Mouse (Mus musculus): ENCODE data around the gene Insr. TPM values are rescaled to one million over a fixed set of nuclear protein-coding genes. Genes with fewer than 3 reads are reported as not detected.
"Not testable (repeated sequence)": the region's sequence is repeated elsewhere in the genome, so short reads cannot be mapped to it uniquely, and the experiment has no call there.

Gene Insr
- total RNA-seq (2021): 10 to 100 TPM; 59.8 to 61.2 TPM

DNA sequence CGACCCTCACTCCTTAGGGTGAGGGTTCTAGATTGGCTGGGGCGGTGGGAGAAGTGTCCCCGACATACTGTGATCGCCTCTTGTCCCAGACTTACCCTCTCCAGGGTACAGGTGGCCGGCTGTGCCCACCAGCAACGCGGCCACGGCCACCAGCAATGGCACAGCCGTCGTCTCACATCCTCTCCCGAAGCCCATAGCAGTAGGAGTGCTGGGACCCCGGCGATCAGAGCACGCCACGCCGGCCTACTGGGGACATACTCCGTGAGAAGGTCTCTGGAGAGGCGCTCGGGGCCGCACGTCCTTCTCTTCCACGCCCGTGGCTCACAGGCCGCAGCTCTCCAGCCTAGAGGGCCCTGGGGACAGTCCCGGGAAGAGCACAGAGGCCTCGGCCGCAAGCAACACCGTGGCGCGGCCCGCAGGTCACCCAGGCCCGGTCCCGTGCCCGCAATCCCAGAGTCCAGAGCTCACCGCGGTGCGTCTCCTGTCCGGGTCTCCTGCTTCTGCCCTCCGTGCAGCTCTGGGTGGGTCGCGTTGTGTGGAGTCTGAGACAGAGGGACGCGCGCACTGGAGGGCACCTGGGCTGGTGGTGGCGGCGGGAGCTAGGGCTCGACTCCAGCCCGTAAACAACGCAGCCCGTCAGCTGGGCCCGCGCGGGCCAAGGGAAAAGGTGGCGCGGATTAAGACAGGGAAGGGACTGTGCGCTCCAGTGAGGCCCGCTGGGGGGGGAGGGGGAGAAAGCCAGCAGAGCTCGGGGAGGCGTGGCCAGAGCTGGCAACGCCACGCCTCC lies at the start of gene Insr:
Insr (minus strand) TSS at position 684 of the 787 bp plus-strand sequence.
- intact Hi-C loops (cut with DNase I): loop anchor here (2.0 kb wide), 1 partner anchor 58 kb away; no protein-coding TSS in a partner anchor

DNA sequence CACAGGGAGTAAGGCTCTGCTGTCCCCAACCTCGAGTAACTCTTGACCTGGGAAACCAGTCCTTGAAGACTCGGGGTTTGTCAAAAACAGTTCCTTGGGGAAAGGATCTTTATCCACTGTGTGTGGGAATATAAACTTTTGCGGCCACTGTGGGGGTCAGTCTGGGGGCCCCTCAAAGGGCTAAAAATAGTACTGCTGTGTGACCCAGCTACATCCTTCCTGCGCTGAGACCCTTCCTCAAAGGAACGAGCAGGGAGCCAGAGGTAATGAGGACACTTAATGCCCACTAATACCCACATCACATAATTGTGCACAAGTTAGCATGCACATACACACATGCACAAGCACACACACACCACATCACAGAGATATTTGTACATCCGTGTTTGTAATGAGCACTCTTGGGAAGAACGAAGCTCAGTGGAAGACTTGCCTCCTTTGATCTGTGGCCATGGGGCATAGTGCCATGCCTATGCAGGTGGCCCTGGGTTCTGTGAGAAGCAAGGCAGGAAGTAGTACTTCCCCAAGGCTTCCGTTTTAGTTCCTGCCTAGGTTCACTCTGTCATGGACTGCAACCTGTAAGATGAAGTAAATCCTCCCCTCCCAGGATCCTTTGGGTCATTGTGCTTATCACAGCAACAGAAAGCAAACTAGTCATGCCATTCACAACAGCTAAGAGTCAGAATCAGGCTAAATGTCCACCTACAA lies 48.3 kb upstream of the Insr start:
- intact Hi-C loops (cut with DNase I): no loop called here
- DNase-seq: no peak

More for the DNA sequence above, at the start of gene Insr:
- DNase-seq: peak; percentile 94

DNA sequence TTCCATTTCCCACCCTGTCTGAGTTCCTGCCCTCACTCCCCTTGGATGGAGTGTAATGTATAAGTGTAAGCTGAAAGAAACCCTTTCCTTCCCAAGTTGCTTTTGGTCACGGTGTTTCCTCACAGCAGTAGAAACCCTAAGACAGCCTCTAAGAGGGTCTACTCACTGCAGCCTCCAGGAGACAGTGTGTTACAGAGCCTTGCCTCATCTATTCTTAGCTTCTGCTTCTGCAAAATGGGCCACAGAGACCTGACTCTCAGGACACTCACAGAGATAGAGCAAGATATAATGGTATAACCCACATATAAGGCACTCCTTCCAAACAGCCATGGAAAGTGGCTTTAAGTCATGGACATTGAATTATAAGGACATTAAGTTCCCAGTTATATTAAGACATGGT lies 47.6 kb upstream of the Insr start:
- intact Hi-C loops (cut with DNase I): no loop called here
- no peak for DNase-seq

DNA sequence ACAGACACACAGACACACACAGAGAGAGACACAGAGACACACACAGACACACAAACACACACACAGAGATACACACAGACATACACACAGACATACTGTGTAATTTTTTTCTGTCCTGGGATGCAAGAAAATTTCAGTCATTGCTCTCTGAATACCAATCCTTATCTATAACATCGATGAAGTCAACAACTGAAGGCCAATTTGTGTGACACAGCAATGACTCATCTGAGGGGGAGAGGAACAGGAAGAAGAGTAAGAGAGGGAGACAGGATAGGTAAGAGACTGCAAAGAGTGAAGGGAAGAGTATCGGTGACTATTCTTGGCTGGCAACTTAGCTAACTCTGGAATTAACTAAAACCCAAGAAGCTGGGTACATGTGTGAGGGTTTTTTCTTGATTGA lies 44.8 kb upstream of the Insr start:
- no peak for DNase-seq
- intact Hi-C loops (cut with DNase I): no loop called here

DNA sequence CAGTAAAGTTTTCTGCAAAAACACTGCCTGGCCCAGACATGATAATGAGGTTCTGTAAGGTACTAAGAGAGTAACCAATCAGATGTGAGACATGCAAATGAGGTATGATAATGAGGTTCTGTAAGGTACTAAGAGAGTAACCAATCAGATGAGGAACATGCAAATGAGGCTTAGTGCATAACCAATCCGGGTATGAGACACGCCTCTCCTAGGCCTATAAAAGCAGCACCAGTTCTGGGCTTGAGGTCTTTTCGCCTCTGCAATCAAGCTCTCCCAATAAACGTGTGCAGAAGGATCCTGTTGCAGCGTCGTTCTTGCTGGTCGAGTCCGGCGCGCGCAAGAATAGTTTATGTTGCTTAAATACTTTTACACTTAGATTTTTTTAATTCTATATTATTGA lies 39.9 kb upstream of the Insr start:
- DNase-seq; intact Hi-C loops (cut with DNase I): not testable (repeated sequence)

DNA sequence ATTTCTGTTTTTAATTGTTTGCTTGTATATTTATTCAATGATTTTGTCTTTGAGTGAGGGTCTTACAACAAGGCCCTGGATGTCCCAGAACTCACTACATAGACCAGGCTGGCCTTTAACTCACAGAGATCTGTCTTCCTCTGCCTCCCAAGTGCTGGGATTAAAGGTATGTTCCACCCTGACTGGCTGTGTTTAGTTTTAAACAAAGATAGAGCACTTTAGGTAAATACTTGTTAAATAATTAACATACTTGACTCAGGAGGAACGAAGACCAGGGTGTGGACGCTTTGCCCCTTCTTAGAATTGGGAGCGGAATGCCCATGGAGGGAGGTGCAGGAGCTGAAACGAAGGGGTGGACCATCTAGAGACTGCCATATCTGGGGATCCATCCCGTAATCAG lies 37.2 kb upstream of the Insr start:
- DNase-seq: no peak
- intact Hi-C loops (cut with DNase I): no loop called here

DNA sequence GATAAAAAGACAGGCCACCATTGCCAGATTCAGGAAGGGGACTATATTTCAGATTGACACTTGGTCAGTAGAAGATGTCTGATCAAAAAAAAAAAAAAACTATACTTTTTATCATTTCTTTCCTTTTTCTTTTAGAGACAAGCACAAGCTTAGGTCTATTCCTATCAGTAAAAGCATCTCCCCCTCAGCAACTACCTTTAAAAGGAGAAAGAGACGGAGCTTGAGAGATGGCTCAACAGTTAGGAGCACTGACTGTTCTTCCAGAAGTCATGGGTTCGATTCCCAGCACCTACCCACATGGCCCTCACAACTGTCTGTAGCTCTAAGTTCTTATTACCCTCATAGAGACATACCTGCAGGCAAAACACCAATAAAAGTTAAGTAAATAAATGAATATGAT lies 34.9 kb upstream of the Insr start:
- intact Hi-C loops (cut with DNase I): no loop called here
- DNase-seq: no peak

DNA sequence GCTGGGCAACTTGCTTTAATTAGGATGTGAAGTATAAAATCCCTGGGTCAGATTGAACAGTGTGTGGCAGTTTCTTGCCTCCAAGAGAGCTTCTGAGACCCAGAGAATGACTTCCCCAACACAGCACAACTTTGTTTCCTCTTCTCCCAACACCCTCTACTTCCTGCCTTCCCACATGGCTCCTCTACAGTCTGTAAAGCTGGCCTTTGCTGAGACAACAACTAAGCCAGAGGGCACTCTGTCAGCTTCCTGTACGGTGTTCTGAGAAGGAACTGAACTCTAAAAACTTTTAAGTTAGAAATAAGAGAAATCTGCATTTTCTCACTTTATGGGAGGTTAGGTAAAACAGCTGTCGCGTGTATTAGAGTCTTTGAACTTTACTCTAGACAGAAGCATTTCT lies 34.4 kb upstream of the Insr start:
- DNase-seq: no peak
- intact Hi-C loops (cut with DNase I): no loop called here

DNA sequence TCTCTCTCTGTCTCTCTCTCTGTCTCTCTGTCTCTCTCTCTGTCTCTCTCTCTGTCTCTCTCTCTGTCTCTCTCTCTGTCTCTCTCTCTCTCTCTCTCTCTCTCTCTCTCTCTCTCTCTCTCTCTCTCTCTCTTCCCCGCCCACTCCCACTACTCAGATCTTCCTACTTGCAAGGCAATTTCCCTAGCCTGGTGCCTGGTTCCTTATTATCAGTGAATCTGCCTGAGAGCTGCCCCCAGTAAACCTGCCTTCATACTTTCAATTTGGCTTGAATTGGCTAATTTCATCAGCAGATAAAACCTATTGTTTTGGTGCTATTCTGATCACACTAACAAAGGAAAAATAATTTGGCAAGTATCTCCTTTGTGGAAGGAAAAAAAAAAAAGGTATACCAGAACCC lies 34.0 kb upstream of the Insr start:
- DNase-seq; intact Hi-C loops (cut with DNase I): not testable (repeated sequence)

DNA sequence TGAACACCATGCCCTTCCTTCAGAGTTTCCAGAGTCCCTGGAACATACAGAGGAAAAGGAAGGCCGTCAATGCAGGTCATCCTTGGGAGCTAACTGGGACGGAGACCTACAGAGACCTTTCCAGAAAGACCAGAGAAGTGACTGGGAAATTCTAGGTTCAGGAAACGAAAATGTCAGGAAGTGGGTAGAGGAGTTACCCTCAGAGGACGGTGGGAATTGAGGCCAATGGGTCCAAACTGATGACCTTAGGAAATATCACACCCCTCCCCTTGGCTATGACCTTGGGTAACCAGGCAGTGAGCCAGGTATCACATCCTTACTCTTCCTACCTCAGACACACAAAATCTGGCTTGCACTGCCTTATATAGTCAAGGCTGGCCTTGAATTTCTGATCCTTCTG lies 32.1 kb upstream of the Insr start:
- intact Hi-C loops (cut with DNase I): no loop called here

DNA sequence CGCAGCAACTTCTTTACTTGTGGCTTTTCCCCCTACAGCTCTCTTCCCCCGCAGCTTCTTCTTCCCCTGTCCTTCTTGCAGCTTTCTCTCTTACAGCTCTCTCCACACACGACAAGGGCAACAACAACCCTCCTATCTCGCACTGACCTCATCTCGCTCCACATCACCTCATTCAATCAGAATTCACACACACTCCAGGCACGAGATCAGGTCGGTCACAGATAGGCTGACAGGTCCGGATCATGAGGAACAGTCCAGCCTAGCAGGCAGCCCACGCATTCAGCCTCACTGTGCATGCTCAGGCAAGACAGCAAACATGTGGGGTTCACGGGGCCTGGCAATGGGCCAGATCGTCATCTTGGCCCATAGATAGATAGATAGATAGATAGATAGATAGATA lies 30.2 kb upstream of the Insr start:
- no peak for DNase-seq
- intact Hi-C loops (cut with DNase I): no loop called here

More for the DNA sequence above, 32.1 kb upstream of the Insr start:
- no peak for DNase-seq

DNA sequence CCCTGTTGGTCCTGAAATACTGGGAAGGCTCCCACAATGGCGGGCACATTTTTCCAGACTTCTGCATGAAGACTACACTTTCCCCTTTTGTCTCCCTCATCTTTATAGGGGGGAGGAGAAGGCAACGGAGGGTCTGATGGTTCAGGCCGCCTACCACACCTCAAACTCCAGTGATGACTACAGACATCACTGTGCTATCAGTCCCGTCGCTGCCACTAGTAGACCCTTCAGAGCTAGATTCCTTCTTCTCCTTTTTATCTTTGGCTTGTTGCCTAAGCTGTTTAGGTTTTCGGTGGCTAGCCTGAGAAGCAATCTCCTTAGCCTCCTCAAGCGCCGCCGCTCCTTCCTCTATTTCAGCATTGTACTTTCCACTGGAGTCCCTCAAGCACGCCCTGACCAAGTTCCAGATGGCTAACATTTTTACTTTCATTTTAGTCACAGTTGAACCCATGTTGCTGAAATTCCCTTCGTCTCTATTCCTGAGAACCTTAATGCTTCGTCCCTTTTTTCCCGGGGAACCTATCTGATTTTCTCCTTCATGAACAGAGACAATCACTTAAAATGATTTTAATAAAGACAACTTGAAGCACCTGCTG lies 28.9 kb upstream of the Insr start:
- intact Hi-C loops (cut with DNase I); DNase-seq: not testable (repeated sequence)

DNA sequence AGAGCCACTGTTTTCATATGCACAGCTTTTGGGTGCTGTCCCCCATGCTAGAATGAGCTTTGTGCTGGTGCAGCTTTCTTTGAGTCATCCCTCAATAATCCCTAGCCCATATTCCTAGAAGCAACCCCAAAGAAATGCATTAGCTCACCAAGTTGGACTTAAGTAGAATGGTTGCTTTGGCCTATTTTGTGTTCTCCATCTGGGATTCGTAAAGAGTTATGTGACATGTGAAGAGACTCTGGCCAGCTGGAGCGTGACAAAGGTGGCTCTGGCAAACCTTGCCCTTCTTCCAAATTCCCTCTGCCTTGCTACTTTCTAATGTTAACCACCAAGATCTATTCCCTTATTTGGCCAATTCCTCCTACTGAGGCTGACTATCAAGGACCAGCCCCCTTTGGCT lies 22.7 kb upstream of the Insr start:
- intact Hi-C loops (cut with DNase I): no loop called here
- DNase-seq: no peak

DNA sequence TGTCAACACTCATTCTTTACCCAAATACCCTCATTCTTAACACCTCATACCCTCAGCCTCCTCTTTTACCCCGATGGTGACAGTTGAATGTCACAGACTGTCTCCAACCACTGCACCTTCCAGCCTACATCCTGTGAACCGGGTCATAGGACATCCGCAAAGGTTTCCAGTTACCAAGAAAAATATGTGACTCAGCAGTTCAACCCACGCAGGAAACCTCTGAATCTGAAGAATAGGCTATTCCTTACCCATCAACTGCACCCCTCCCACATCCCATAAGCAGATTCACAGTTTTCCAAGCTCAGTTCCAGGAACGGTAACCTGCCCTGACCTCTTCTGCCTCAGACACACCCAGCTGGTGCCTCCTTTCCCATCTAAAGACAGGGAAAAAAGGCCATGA lies 19.9 kb upstream of the Insr start:
- no peak for DNase-seq
- intact Hi-C loops (cut with DNase I): no loop called here

DNA sequence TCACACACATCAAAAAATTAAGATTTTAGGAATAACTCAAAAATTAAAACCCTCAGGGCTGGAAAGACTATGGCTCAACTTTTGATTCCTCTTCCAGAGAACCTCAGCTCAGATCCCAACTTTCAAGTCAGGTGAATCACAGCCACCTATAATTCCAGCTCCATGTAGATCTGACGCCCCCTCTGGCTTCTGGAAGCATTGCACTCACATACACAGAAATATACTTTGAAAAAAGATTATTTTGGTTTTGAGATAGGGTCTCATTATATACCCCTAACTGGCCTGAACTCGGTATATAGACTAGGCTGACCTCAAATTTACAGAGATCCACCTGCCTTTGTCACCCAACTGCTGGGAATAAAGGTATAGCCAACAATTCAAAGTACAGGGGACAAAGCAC lies 6.4 kb upstream of the Insr start:
- DNase-seq: no peak
- intact Hi-C loops (cut with DNase I): no loop called here

DNA sequence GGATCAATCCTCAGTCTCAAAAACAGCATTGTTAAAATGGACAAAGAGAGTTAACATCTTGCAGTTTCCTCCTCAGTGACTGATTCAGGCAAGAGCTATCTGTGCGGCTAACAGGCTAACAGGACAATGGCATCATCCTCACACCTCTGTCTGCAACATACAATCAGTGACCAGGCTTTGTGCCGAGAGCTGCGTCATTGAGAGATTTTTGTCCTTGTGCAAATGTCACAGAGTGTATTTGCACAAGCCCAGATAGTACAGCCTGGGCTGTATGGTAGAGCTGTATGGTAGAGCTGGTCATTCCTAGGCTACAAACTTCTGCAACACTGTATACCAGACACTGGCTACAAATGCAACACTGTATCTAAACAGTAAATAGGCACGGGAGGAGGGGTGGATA lies 5.2 kb upstream of the Insr start:
- intact Hi-C loops (cut with DNase I): no loop called here
- DNase-seq: no peak

DNA sequence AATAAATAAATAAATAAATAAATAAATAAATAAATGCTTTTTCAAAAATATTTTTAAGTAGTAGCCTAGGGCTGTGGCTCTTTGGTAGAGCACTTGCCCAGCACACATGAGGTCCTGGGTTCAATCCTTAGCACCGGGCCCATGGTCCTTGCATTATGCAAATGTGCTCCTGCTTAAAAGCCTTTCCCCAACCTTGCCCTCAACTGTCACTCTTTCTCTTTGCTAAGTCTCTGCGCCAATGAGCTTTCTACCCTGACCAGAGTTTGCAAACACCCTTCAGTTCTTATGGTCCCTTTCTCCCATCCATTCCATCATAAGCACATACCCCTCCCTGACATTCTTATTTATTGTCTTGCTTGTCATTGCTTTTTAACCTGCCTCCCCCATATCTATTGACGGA lies 1.9 kb upstream of the Insr start:
- intact Hi-C loops (cut with DNase I): no loop called here
- DNase-seq: no peak

DNA sequence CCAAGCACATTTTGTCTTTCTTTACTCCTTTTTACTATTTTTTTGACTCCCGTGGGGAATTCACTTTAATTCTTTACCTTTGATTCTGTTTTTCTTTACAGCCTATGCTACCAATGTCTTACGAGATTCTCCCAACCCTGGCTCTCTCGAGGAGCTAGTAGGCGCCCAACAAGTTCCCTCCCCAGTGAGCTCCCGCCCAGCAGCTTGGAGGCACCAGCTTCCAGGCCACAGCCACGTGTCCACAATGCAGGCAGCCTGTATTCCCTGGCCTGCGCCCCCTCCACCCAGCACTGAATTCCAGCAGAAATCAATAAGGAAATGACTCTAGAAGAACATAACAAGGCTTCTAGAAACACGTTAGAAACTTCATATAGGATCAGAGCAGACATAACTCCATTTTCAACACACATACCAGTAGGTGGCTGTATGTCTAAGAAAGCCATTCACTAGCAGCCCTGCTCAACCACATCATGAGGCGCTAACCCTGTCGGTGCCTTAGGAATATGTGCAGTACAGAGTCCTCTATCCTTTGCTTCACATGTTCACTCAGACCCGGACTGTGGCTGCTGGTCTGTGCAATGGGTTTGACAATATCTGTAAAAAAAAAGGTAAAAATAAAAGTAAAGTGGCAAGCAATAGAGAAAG lies 971 bp upstream of the Insr start:
- DNase-seq: no peak
- intact Hi-C loops (cut with DNase I): no loop called here

DNA sequence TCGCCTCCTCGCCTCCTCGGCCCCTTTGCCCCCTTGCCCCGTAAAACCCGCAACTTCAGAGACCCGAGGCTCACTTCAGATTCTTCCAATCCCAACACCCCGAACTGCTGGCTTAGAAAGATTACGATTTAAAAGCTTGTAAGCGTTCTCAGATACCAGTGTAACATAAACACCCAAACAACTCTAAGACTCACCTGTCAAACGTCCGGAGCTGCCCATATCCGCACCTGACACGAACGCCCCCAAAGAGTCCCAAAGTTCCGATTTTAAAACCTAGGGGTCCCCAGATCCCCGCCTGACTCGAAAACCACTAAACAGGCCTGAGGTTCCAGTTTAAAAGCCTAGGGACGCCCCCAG lies 282 bp upstream of the Insr start:
- DNase-seq: no peak
- intact Hi-C loops (cut with DNase I): loop anchor here (2.0 kb wide), 1 partner anchor 59 kb away; no protein-coding TSS in a partner anchor

DNA sequence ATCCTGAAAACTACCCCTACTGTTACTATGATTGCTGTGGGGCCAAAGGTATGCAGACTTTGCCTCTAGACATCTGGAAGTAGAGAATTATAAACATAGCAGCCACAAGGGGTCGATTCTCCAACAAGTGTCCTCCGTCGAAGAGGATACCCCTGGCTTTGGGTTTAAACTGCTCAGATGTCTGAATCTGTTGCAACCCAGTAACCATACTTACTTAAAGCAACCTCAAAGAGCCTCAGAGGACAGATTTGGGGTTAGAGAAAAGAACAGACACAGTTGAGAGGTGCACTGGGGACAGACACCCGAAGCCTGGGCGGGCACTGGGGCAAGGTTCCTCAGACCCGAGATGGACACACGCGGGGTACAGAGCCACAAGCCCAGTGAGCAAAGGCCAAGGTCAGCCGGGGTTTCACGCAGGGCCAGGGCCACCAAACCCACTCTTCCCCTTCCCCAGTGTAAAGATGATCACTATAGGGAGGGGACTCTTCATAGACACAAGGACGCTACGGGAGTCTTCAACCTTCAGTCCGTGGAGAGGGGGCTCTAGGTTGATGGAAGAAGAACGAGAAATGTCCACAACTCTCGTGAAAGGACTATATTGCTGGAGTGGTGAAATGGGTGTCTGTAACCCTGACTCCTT lies 1.1 kb downstream of the Insr start:
- intact Hi-C loops (cut with DNase I): loop anchor here (2.0 kb wide), 1 partner anchor 58 kb away; no protein-coding TSS in a partner anchor
- DNase-seq: no peak

DNA sequence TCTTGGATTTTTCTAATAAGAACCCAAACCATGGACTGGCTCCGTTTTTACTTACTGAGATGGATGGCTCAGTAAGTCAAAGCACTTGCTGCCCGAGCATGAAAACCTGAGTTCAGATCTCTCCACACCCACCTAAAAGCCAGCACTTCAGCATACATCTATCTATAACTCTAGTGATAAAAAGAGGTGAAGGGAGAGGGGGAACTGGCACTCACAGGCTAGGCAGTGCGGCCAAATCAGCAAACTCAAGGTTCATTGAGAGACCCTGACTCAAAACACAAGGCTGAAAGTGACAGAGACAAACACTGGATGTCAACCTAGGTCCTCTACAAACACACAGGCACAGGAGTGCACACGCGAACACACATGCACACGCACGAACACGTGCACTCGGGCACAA lies 2.2 kb downstream of the Insr start:
- no peak for DNase-seq
- intact Hi-C loops (cut with DNase I): no loop called here
